Mouse (Mus musculus) stomach, embryonic 16.5 days (tissue): ENCODE data around the gene Cdk5rap3. TPM values are rescaled to one million over a fixed set of nuclear protein-coding genes. Genes with fewer than 3 reads are reported as not detected.
A peak's percentile ranks its signal among the peaks of the same experiment; 100 is the strongest.

ENCODE experiments used
- ATAC-seq: fragments of 200-750 bp; cut with Nextera tagmentation; 2 replicates; pipeline ENCODE4 v1.8.0; 2017; ENCODE audit warnings: moderate number of reproducible peaks, moderate TSS enrichment; ENCODE audit not compliant: insufficient read depth, low FRiP score
- H3K27ac ChIP-seq: fragments of 300-500 bp; sonication (generic); 2 replicates; pipeline ENCODE4 v1.5.1; 2014; ENCODE audit warnings: low read length
- H3K27me3 ChIP-seq: fragments of 300-500 bp; sonication (generic); 2 replicates; pipeline ENCODE4 v1.6.1; 2014; ENCODE audit warnings: low read length, control low read depth, mixed read lengths; ENCODE audit not compliant: control insufficient read depth, insufficient read depth
- H3K36me3 ChIP-seq: fragments of 300-500 bp; sonication (generic); 2 replicates; pipeline ENCODE4 v1.6.1; 2014; ENCODE audit warnings: low read length; ENCODE audit not compliant: control insufficient read depth, insufficient read depth
- H3K4me1 ChIP-seq: fragments of 300-500 bp; sonication (generic); 2 replicates; pipeline ENCODE4 v1.6.1; 2014; ENCODE audit warnings: low read length, control low read depth, mixed read lengths; ENCODE audit not compliant: control insufficient read depth, insufficient read depth
- H3K4me2 ChIP-seq: fragments of 300-500 bp; sonication (generic); 2 replicates; pipeline ENCODE4 v1.6.1; 2014; ENCODE audit warnings: low read depth, low read length, mixed read lengths
- H3K4me3 ChIP-seq: fragments of 300-500 bp; sonication (generic); replicated peaks from 2 replicates; pipeline ENCODE4 v1.5.1; 2014; ENCODE audit warnings: mild to moderate bottlenecking, low read length
- H3K9ac ChIP-seq: fragments of 300-500 bp; sonication (generic); 2 replicates; pipeline ENCODE4 v1.6.1; 2014; ENCODE audit warnings: low read length
- H3K9me3 ChIP-seq: fragments of 300-500 bp; sonication (generic); replicated peaks from 2 replicates; pipeline ENCODE4 v1.6.1; 2016; ENCODE audit warnings: low read length, control low read depth; ENCODE audit not compliant: control insufficient read depth
- WGBS: fragments of 180-500 bp; shearing (Covaris S2); extraction: QIAGEN DNeasy Blood & Tissue Kit; methylation state at CpG from one replicate; pipeline ENCODE4 v1.1.7; 2014; 5-methylcytosine and 5-hydroxymethylcytosine counted together
- polyA plus RNA-seq: library from polyadenylated mRNA; unstranded; fragments of >200 nt; fragmentation: Nextera tagmentation; extraction: Ambion mirVana; gene quantifications from 2 replicates; pipeline ENCODE4 v1.2.1, GENCODE M21; 2015

Cdk5rap3 gene
- polyA plus RNA-seq: 68.7 and 75.0 TPM in 2 replicates

DNA sequence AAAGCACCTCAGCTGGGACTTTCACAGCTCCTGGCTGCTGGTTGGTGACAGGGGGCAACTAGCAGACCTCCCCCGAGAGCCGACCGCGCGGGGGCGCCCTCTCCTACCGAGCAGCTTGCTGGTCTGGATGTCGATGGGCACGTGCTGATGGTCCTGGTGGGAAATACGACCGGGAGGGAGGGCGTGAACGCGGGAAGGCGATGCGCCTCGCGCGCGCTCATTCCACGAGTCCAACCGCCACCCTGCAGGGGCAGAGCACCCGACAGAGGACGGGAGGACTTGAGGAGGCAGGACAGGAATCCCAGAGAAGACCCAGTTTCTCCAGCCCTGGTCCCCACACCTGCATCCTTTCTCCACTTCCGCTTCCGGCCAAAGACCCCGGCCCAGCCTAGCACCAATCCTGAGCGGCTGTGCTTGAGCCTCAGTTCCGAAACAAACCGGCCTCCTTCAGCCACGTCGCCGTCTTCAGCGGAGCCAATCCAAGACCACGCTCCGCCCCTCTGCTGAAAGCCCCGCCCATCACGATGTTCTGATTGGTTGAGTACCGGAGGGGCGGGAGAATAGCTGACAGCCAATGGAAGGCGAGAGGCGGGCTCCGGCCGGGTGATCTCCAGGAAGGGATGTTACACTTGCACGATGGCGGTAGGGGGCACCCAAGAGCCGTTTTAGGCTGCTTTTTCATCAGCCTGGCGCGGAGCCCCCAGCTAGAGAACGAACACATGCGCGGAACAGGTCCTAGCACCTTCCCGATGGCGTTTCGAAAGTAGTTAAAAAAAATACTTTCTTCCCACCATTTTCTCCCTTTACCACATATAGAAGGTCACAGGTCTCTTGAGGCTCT, at the start of gene Cdk5rap3:
Gene Cdk5rap3, minus strand, starts transcription at position 453 of the 841 bp plus-strand sequence.
- Histone ChIP-seq H3K4me3 (peak within 1 kb of the TSS; percentile 66), H3K4me2 (peak within 1 kb of the TSS; percentile 87), H3K27ac (peak within 1 kb of the TSS; percentile 60), H3K4me1 (peaks cover 17% of the 10 kb centered on the region), H3K9me3 (no peaks in the 10 kb centered on the region), H3K9ac (peak within 1 kb of the TSS; percentile 80), H3K36me3 (no peaks in the 10 kb centered on the region), H3K27me3 (no peaks in the 10 kb centered on the region)
- WGBS: under 1% methylated on average over 55 of the region's 55 CpGs
- ATAC-seq: peak; percentile 97

DNA sequence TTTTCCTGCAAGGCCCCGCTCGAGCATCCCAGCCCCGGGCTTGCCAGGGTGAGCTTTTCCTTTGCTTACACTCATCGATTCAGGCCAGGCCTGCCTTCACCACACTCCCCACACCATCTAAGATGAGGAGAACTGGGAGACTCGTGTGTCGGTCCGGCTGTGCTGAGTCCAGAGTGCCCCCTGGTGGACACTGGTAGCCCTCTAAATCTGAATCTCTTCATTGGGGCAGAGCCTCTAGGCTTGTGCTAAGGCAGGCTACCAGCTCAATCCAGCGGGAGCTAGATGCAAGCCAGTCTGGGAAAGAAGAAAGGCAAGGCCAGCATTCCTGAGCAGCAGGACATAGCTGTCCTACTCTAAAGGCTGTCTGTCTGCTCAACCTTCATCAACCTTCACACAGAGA, 47.3 kb upstream of the Cdk5rap3 start:
- H3K27me3 ChIP-seq: no peaks in the 10 kb centered on the region
- 0 out of 2 replicates have a peak, but pooled peaks cover 3% of the 10 kb centered on the region for H3K36me3 ChIP-seq
- H3K27ac ChIP-seq: no peak overlapping the region
- H3K9me3 ChIP-seq: no peaks in the 10 kb centered on the region
- ATAC-seq: peak; percentile 77; the same call in 1 of the 2 replicates
- 12% methylated on average over 8 of the region's 8 CpGs for WGBS
- no peak overlapping the region for H3K4me2 ChIP-seq
- peaks cover 4% of the 10 kb centered on the region for H3K4me1 ChIP-seq
- peak overlapping the region; percentile 23; the same call in 1 of the 2 replicates for H3K9ac ChIP-seq
- no peak overlapping the region for H3K4me3 ChIP-seq

DNA sequence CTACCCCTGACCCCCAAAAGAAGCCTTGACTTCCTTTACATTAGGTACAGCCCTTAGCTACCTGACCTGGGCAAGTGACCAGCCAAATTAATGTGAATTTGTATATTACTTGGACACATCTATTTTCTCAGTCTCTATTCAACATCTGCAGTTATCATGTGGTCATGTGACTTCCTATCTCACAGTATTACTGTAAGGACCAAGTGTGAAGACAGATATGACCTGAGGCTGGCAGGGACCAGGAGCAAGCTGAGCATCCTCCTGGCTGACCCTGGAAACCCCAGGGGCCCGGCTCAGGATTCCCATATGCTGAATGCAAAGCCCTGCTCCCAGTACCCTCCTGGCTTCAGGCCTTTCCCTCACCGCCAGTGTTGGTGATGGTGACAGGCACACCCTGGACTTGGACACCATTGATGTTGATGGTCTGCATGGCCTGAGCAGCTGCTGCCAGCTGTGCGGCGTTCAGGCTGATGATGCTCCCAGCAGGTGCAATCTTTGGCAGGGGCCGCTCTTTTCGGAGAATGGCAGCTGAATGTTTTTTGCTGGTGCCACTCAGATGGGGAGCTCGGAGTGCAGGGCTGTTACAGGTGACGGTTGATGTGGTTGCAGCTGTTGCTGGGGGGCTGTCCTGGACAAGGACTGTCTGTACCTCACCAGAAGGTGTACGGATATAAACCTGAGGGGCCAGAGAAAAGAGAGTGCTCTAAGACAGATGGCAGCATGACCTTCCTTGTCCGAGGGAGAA, 40.9 kb upstream of the Cdk5rap3 start:
- peaks cover 11% of the 10 kb centered on the region; the same call in 1 of the 2 replicates for H3K4me1 ChIP-seq
- H3K36me3 ChIP-seq: peaks cover 9% of the 10 kb centered on the region
- no peak for ATAC-seq
- H3K9me3 ChIP-seq: no peaks in the 10 kb centered on the region
- no peak overlapping the region for H3K27ac ChIP-seq
- H3K4me3 ChIP-seq: no peak overlapping the region
- no peaks in the 10 kb centered on the region for H3K27me3 ChIP-seq
- H3K9ac ChIP-seq: no peak overlapping the region
- WGBS: 93% methylated on average over 10 of the region's 10 CpGs
- H3K4me2 ChIP-seq: no peak overlapping the region

DNA sequence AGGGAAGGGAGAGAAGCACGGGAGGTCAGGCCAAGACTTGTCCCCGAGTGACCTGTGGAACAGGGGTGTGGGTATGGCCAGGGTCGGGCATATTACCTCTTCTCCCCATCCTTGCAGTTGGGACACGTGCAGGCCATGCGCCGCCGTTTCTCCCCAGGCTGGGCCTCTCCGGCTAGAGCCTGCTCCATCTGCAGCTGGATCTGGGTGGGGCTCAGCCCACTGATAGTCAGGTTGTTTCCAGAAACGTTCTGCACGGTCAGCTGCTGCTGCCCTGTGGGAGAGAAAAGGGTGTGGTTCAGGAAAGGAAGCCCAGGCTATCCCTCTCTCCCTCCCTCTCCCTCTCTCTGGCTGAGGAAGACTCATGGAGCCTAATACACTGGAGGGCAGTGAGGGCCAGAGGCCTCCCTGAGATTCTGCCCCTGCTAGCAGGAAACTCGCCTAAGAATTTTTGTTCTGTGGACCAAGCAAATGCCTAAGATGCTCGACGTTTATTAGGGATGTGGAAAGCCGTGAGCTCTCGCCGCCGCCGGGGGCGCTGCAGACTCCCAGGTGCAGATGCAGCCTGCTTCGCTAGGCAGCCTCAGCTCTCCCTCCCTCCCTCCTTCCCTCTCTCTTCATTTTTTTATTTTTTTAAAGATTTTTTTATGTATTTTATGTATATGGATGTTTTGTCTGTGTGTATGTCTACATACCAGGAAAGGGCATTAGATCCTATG, 39.9 kb upstream of the Cdk5rap3 start:
- ATAC-seq: peak; percentile 59

DNA sequence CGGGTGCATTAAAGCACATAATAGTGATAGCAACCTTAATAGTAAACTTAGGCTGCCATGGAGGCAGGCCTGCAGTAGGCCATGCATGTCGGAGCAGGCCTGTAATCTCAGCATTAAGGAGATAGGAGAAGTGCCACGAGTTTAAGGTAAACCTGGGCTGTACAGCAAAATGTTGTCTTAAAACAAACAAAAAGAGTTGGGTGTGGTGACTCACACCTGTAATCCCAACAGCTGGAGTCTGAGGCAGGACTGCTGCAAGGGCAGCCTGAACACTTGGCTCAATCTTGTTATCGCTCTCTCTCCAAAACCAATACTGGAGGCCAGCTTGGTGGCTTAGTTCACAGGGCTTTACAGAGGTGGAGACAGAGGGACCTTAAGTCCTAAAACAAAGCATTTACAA, 38.8 kb upstream of the Cdk5rap3 start:
- Histone ChIP-seq H3K27ac (peak overlapping the region; percentile 60; the same call in 1 of the 2 replicates), H3K4me1 (peaks cover 11% of the 10 kb centered on the region; the same call in 1 of the 2 replicates), H3K9me3 (no peaks in the 10 kb centered on the region), H3K27me3 (no peaks in the 10 kb centered on the region), H3K36me3 (peaks cover 6% of the 10 kb centered on the region), H3K4me2 (no peak overlapping the region), H3K9ac (no peak overlapping the region), H3K4me3 (no peak overlapping the region)
- WGBS: 71% methylated on average over 4 of the region's 4 CpGs
- peak; percentile 57; the same call in 1 of the 2 replicates for ATAC-seq

More for the DNA sequence above, 39.9 kb upstream of the Cdk5rap3 start:
- Histone ChIP-seq H3K4me3 (no peak overlapping the region), H3K36me3 (peaks cover 9% of the 10 kb centered on the region), H3K9ac (no peak overlapping the region), H3K9me3 (no peaks in the 10 kb centered on the region), H3K27me3 (no peaks in the 10 kb centered on the region), H3K4me2 (no peak overlapping the region), H3K27ac (peak overlapping the region; percentile 60; the same call in 1 of the 2 replicates), H3K4me1 (peaks cover 11% of the 10 kb centered on the region; the same call in 1 of the 2 replicates)
- WGBS: 51% methylated on average over 20 of the region's 20 CpGs

DNA sequence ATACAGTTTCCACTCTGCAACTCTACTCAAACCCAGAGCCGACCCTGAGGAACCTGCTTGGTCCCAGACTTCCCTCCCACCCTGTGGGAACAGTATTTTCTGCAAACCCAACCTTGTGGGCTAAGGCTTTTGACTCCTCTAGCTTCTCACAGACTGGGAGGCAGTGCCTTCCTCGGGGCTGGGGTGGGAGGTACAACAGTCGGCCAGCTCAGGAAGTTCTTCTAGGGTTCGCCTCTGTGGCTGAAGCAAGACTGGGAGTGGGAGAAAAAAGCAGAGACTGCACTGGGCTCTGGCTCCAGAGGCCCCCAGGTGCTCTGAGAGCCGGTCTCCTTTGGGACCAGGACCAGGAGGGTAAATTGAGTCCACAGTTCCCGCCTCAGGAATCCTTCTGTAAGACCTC, 36.6 kb upstream of the Cdk5rap3 start:
- no peak overlapping the region for H3K9ac ChIP-seq
- H3K4me3 ChIP-seq: no peak overlapping the region
- H3K4me1 ChIP-seq: peaks cover 12% of the 10 kb centered on the region; the same call in 1 of the 2 replicates
- WGBS: 72% methylated on average over 6 of the region's 6 CpGs
- no peaks in the 10 kb centered on the region for H3K27me3 ChIP-seq
- ATAC-seq: no peak
- no peak overlapping the region for H3K4me2 ChIP-seq
- no peak overlapping the region for H3K27ac ChIP-seq
- H3K9me3 ChIP-seq: no peaks in the 10 kb centered on the region
- H3K36me3 ChIP-seq: peaks cover 6% of the 10 kb centered on the region

DNA sequence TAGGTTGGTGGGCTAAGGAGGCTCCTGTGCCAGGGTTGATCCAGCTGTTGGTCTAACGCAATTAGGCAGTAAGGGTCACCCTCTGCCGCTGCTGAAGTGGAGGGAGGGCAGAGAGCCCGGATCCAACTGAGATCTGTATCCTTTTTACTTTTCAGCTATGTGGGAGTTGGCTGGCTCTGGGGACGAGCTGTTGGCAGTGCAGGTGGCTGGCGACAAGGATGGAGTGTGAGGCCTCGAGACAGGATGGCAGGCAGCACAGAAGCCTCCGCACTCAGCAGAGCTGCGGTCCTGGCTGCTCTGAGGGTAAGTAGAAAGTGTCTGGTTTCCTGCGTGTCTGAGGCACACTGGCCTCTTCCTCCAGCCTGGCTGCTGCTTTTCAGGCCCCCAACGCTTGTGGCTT, 36.1 kb upstream of the Cdk5rap3 start:
- no peak overlapping the region for H3K9ac ChIP-seq
- no peaks in the 10 kb centered on the region for H3K27me3 ChIP-seq
- peaks cover 15% of the 10 kb centered on the region; the same call in 1 of the 2 replicates for H3K4me1 ChIP-seq
- 72% methylated on average over 10 of the region's 10 CpGs for WGBS
- no peak overlapping the region for H3K4me3 ChIP-seq
- no peak overlapping the region for H3K27ac ChIP-seq
- no peaks in the 10 kb centered on the region for H3K9me3 ChIP-seq
- H3K4me2 ChIP-seq: no peak overlapping the region
- peaks cover 6% of the 10 kb centered on the region for H3K36me3 ChIP-seq
- no peak for ATAC-seq

DNA sequence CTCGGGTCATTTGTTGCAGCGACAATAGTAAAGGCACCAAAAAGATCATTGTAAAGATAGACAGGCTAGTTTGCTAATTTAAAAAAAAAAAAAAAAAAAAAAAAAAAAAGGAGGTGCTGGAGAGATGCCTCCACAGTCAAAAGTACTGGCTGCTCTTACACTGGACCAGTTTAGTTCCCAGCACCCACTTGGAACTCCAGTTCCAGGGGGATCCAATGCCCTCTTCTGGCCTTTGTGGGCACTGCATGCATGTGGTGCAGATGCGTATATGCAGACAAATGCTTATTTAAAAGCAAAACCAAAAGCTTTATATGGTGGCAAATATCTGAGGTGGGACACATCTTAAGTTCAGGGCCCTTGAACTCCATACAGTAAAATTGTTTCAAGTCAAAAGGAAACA, 34.5 kb upstream of the Cdk5rap3 start:
- H3K4me3 ChIP-seq: no peak overlapping the region
- H3K4me2 ChIP-seq: no peak overlapping the region
- ATAC-seq: no peak
- H3K9me3 ChIP-seq: no peaks in the 10 kb centered on the region
- H3K27me3 ChIP-seq: no peaks in the 10 kb centered on the region
- H3K9ac ChIP-seq: no peak overlapping the region
- no peaks in the 10 kb centered on the region for H3K36me3 ChIP-seq
- 96% methylated on average over 3 of the region's 3 CpGs for WGBS
- peaks cover 12% of the 10 kb centered on the region; the same call in 1 of the 2 replicates for H3K4me1 ChIP-seq
- H3K27ac ChIP-seq: no peak overlapping the region
